In the genomic region with DNA sequence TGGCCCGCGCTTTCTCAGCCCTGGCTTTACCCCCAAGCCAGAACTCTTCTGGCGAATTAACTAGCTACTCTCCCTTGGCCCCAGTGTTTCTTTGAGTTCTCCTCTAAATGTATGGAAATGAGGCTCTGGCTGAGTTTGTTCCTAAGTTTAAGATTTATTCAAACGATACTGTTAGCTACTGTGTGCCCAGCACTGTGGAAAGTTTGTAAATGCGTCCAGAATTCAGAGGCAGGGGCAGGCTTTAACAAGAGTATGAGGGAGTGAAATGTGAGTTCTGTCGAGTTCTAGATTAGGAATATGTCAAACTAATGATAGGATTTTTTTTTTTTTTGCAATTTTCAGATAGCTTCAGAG, we compare ENCODE assay signal across 8 mouse cellular contexts. TPM values are rescaled to one million over a fixed set of nuclear protein-coding genes. Genes with fewer than 3 reads are reported as not detected.
A peak's percentile ranks its signal among the peaks of the same experiment; 100 is the strongest.
DNase-seq lines count a peak whose midpoint lies in the region; ATAC-seq and TF ChIP-seq lines count a peak whose summit lies in the region.

No protein-coding gene starts in this region.

- peak overlapping the region; percentile 61 for H3K4me3 ChIP-seq in heart, embryonic 11.5 days (ENCODE audit: low read depth, low read length)
- H3K4me3 ChIP-seq in CH12.LX (replicated peaks in 1 of 3; ENCODE audit: low read depth in 2 of 3, low read length in 2 of 3, poor library complexity in 1 of 3) = peak overlapping the region; percentile 35 to 54 (median 41)
- peak overlapping the region; percentile 54 for H3K4me3 ChIP-seq in forebrain, embryonic 15.5 days
- peak overlapping the region; percentile 58 for H3K4me3 ChIP-seq in liver, postnatal 0 days (ENCODE audit: low read depth, low read length)

- H3K79me2 ChIP-seq in CH12.LX (replicated peaks; ENCODE audit: control insufficient read depth, extremely low read depth, insufficient read depth, poor library complexity, severe bottlenecking) = peaks cover 27% of the 10 kb centered on the region

- TF ChIP-seq CTCF in CH12.LX (conservative IDR thresholded peaks at IDR 0.05 in 1 of 2, IDR thresholded peaks at IDR 0.05 in 1 of 2; ENCODE audit: low read depth in 2 of 2, low read length in 2 of 2) = no peak
- TF ChIP-seq CTCF in liver, postnatal 0 days (IDR thresholded peaks at IDR 0.05; ENCODE audit: low read depth) = no peak

- peak overlapping the region; percentile 75 for H3K9ac ChIP-seq in heart, embryonic 11.5 days (ENCODE audit: low read depth, low read length)
- H3K9ac ChIP-seq in CH12.LX (ENCODE audit: insufficient read depth, low read depth) = peak overlapping the region; percentile 91; the same call in 1 of the 2 replicates
- peak overlapping the region; percentile 47 for H3K9ac ChIP-seq in forebrain, embryonic 15.5 days (replicated peaks)
- H3K9ac ChIP-seq in liver, postnatal 0 days (replicated peaks) = peak overlapping the region; percentile 70

- no peak for DNase-seq in heart, adult 11 months
- DNase-seq in CH12.LX (ENCODE audit: extremely low read depth) = no peak
- DNase-seq in liver, postnatal 0 days = no peak
- no peak for DNase-seq in embryo, embryonic 10 days (ENCODE audit: low spot score)
- DNase-seq in adrenal gland, postnatal 36 days = no peak
- DNase-seq in right cerebral cortex, postnatal 25 days = no peak

- no peak for TF ChIP-seq POLR2A in CH12.LX (IDR thresholded peaks at IDR 0.05; ENCODE audit: low read depth, low read length)

- peak overlapping the region; percentile 58 for H3K4me2 ChIP-seq in heart, embryonic 11.5 days
- peak overlapping the region; percentile 61 for H3K4me2 ChIP-seq in CH12.LX (ENCODE audit: insufficient read depth, low read depth, poor library complexity, severe bottlenecking)
- H3K4me2 ChIP-seq in forebrain, embryonic 15.5 days (replicated peaks) = peak overlapping the region; percentile 58
- H3K4me2 ChIP-seq in liver, postnatal 0 days (ENCODE audit: low read depth, low read length) = peak overlapping the region; percentile 81

- no peak for TF ChIP-seq RAD21 in CH12.LX (IDR thresholded peaks at IDR 0.05; ENCODE audit: low read depth, low read length)

- TF ChIP-seq EP300 in CH12.LX (IDR thresholded peaks at IDR 0.05; ENCODE audit: low read length) = no peak
- TF ChIP-seq EP300 in liver, postnatal 0 days (IDR thresholded peaks at IDR 0.05; ENCODE audit: low read depth) = no peak

- no peak for ATAC-seq in heart, embryonic 11.5 days (replicated peaks; ENCODE audit: insufficient number of reproducible peaks, low FRiP score, low TSS enrichment)
- no peak; the same call in none of the 2 replicates for ATAC-seq in forebrain, embryonic 15.5 days (replicated peaks)
- ATAC-seq in liver, postnatal 0 days = no peak

- dilution Hi-C loops in CH12.LX (cut with MboI; ENCODE audit: extremely low pct_ligation_motif_present, extremely low pct_unique_long_range_greater_than_20kb, low sequenced_read_pairs) = no loop called here

- in situ Hi-C loops in CH12.LX (cut with MboI; ENCODE audit: low pct_ligation_motif_present, low pct_unique_long_range_greater_than_20kb, low sequenced_read_pairs) = no loop called here

- no peaks in the 10 kb centered on the region for H3K4me1 ChIP-seq in heart, embryonic 11.5 days (ENCODE audit: control insufficient read depth, insufficient read depth, low read length)
- peaks cover 3 to 4% of the 10 kb centered on the region in 2 experiments; a peak in 2 of 4 replicates for H3K4me1 ChIP-seq in CH12.LX (ENCODE audit: control insufficient read depth in 1 of 2, insufficient read depth in 2 of 2)
- H3K4me1 ChIP-seq in forebrain, embryonic 15.5 days = no peaks in the 10 kb centered on the region
- no peaks in the 10 kb centered on the region for H3K4me1 ChIP-seq in liver, postnatal 0 days (ENCODE audit: insufficient read depth)

- H3K36me3 ChIP-seq in heart, embryonic 11.5 days (ENCODE audit: control insufficient read depth, insufficient read depth, low read length) = no peaks in the 10 kb centered on the region
- H3K36me3 ChIP-seq in CH12.LX (replicated peaks in 1 of 2; ENCODE audit: control insufficient read depth in 1 of 2, insufficient read depth in 1 of 2, low read length in 1 of 2) = peaks cover 11 to 36% of the 10 kb centered on the region in 2 experiments
- H3K36me3 ChIP-seq in forebrain, embryonic 15.5 days = no peaks in the 10 kb centered on the region
- no peaks in the 10 kb centered on the region for H3K36me3 ChIP-seq in liver, postnatal 0 days (replicated peaks; ENCODE audit: insufficient read depth, low read length)

- 24% methylated on average over 6 of the region's 6 CpGs for WGBS in heart, embryonic 11.5 days (ENCODE audit: insufficient replicate concordance)
- WGBS in forebrain, embryonic 15.5 days = 26% methylated on average over 6 of the region's 6 CpGs
- 19% methylated on average over 6 of the region's 6 CpGs for WGBS in liver, postnatal 0 days (ENCODE audit: insufficient replicate concordance)

- H3K9me3 ChIP-seq in heart, embryonic 11.5 days (replicated peaks; ENCODE audit: control insufficient read depth, low read length) = no peaks in the 10 kb centered on the region
- no peaks in the 10 kb centered on the region for H3K9me3 ChIP-seq in CH12.LX (replicated peaks; ENCODE audit: low read length)
- H3K9me3 ChIP-seq in forebrain, embryonic 15.5 days = no peaks in the 10 kb centered on the region
- H3K9me3 ChIP-seq in liver, postnatal 0 days (ENCODE audit: low read length) = no peaks in the 10 kb centered on the region

- H3K27me3 ChIP-seq in heart, embryonic 11.5 days (ENCODE audit: control insufficient read depth, insufficient read depth, low read length) = no peaks in the 10 kb centered on the region
- no peaks in the 10 kb centered on the region for H3K27me3 ChIP-seq in CH12.LX (replicated peaks)
- no peaks in the 10 kb centered on the region for H3K27me3 ChIP-seq in forebrain, embryonic 15.5 days
- H3K27me3 ChIP-seq in liver, postnatal 0 days (ENCODE audit: insufficient read depth, low read length) = no peaks in the 10 kb centered on the region

- H3K27ac ChIP-seq in heart, embryonic 11.5 days (ENCODE audit: low read depth, low read length) = 0 out of 2 replicates have a peak overlapping the region, but pooled peaks have one; percentile 78
- H3K27ac ChIP-seq in CH12.LX (ENCODE audit: insufficient read depth, low read depth) = no peak overlapping the region
- no peak overlapping the region for H3K27ac ChIP-seq in forebrain, embryonic 15.5 days (replicated peaks)
- peak overlapping the region; percentile 78 for H3K27ac ChIP-seq in liver, postnatal 0 days (ENCODE audit: low read depth)

TF ChIP-seq in CH12.LX, 34 proteins besides CTCF, POLR2A, EP300 and RAD21:
- TF ChIP-seq PAX5 (IDR thresholded peaks at IDR 0.05; ENCODE audit: low read length) = no peak
- no peak for TF ChIP-seq ETS1 (conservative IDR thresholded peaks at IDR 0.05; ENCODE audit: low read depth, low read length)
- TF ChIP-seq E2F4 (IDR thresholded peaks at IDR 0.05; ENCODE audit: insufficient replicate concordance, low read depth, low read length) = 0 out of 2 replicates have a peak, but pooled peaks have one; percentile 0

RNA-seq across cellular contexts. Expression of a gene that starts 0.3 kb away (rescaled TPM):
- polyA plus RNA-seq in heart, embryonic 11.5 days (2014; fragmentation: Nextera tagmentation; extraction: Ambion mirVana) = 79.3 and 82.1 TPM in 2 replicates
- 48.2 and 74.8 TPM in 2 replicates for total RNA-seq in CH12.LX (2012; rRNA removed)
- 216 and 251 TPM in 2 replicates for total RNA-seq in CH12.LX (2014; rRNA removed)
- 145 and 152 TPM in 2 replicates for polyA plus RNA-seq in CH12.LX (2012; ENCODE audit: insufficient read length, low read depth)
- polyA plus RNA-seq in forebrain, embryonic 15.5 days (2015; fragmentation: Nextera tagmentation; extraction: Ambion mirVana) = 46.8 and 46.9 TPM in 2 replicates
- polyA plus RNA-seq in liver, postnatal 0 days (2015; fragmentation: Nextera tagmentation; extraction: Ambion mirVana) = 106 and 115 TPM in 2 replicates
- 10 to 100 TPM; 39.3 to 42.9 TPM for total RNA-seq in adrenal gland, postnatal 36 days (2021)

RNA-seq across cellular contexts. Expression of a gene that starts 41.4 kb away (rescaled TPM):
- 1.4 and 2.1 TPM in 2 replicates for polyA plus RNA-seq in heart, embryonic 11.5 days (2014; fragmentation: Nextera tagmentation; extraction: Ambion mirVana)
- total RNA-seq in CH12.LX (2012; rRNA removed) (16.2 and 23.2 TPM in 2 replicates), CH12.LX (2014; rRNA removed) (32.9 and 38.1 TPM in 2 replicates)
- polyA plus RNA-seq in CH12.LX (2012; ENCODE audit: insufficient read length, low read depth) = 53.4 and 69.0 TPM in 2 replicates
- 0.28 and 0.45 TPM in 2 replicates for polyA plus RNA-seq in forebrain, embryonic 15.5 days (2015; fragmentation: Nextera tagmentation; extraction: Ambion mirVana)
- polyA plus RNA-seq in liver, postnatal 0 days (2015; fragmentation: Nextera tagmentation; extraction: Ambion mirVana) = 10.9 and 11.9 TPM in 2 replicates
- 1 to 10 TPM in 1 of 2 experiments, under 1 TPM in 1; 0.79 to 1.0 TPM for total RNA-seq in adrenal gland, postnatal 36 days (2021)

RNA-seq across cellular contexts. Expression of a gene that starts 43.5 kb away (rescaled TPM):
- polyA plus RNA-seq in heart, embryonic 11.5 days (2014; fragmentation: Nextera tagmentation; extraction: Ambion mirVana) = 303 TPM in 2 replicates
- 2,800 and 2,905 TPM in 2 replicates for total RNA-seq in CH12.LX (2012; rRNA removed)
- 2,352 and 2,700 TPM in 2 replicates for total RNA-seq in CH12.LX (2014; rRNA removed)
- polyA plus RNA-seq in CH12.LX (2012; ENCODE audit: insufficient read length, low read depth) = 869 and 1,197 TPM in 2 replicates
- 220 and 235 TPM in 2 replicates for polyA plus RNA-seq in forebrain, embryonic 15.5 days (2015; fragmentation: Nextera tagmentation; extraction: Ambion mirVana)
- polyA plus RNA-seq in liver, postnatal 0 days (2015; fragmentation: Nextera tagmentation; extraction: Ambion mirVana) = 306 and 323 TPM in 2 replicates
- total RNA-seq in adrenal gland, postnatal 36 days (2021) = 100 to 1,000 TPM; 243 to 272 TPM

RNA-seq across cellular contexts. Expression of a gene that starts 59.0 kb away (rescaled TPM):
- 3.7 TPM in 2 replicates for polyA plus RNA-seq in heart, embryonic 11.5 days (2014; fragmentation: Nextera tagmentation; extraction: Ambion mirVana)
- total RNA-seq in CH12.LX (2012; rRNA removed) (6.1 and 6.2 TPM in 2 replicates), CH12.LX (2014; rRNA removed) (9.1 and 10.3 TPM in 2 replicates)
- polyA plus RNA-seq in CH12.LX (2012; ENCODE audit: insufficient read length, low read depth) = 8.6 and 13.3 TPM in 2 replicates
- 2.9 and 3.4 TPM in 2 replicates for polyA plus RNA-seq in forebrain, embryonic 15.5 days (2015; fragmentation: Nextera tagmentation; extraction: Ambion mirVana)
- 2.8 and 3.2 TPM in 2 replicates for polyA plus RNA-seq in liver, postnatal 0 days (2015; fragmentation: Nextera tagmentation; extraction: Ambion mirVana)
- total RNA-seq in adrenal gland, postnatal 36 days (2021) = 10 to 100 TPM; 10.3 to 12.2 TPM

RNA-seq across cellular contexts. Expression of a gene that starts 59.0 kb away (rescaled TPM):
- polyA plus RNA-seq in heart, embryonic 11.5 days (2014; fragmentation: Nextera tagmentation; extraction: Ambion mirVana) = 83.0 and 125 TPM in 2 replicates
- total RNA-seq in CH12.LX (2012; rRNA removed) = 38.2 and 48.9 TPM in 2 replicates
- total RNA-seq in CH12.LX (2014; rRNA removed) = 57.3 and 63.8 TPM in 2 replicates
- polyA plus RNA-seq in CH12.LX (2012; ENCODE audit: insufficient read length, low read depth) = 70.0 and 82.0 TPM in 2 replicates
- polyA plus RNA-seq in forebrain, embryonic 15.5 days (2015; fragmentation: Nextera tagmentation; extraction: Ambion mirVana) = 174 and 177 TPM in 2 replicates
- 50.6 and 55.7 TPM in 2 replicates for polyA plus RNA-seq in liver, postnatal 0 days (2015; fragmentation: Nextera tagmentation; extraction: Ambion mirVana)
- total RNA-seq in adrenal gland, postnatal 36 days (2021) = 100 to 1,000 TPM; 104 to 115 TPM

Comparison
In these comparisons a context has a peak if more than half of its experiments do, and no peak if none do; other contexts are left out.
1. H3K27ac ChIP-seq: peak in heart, embryonic 11.5 days (single experiment) and liver, postnatal 0 days (single experiment); none in CH12.LX (single experiment) and forebrain, embryonic 15.5 days (single experiment).
2. Peak in every context shown above with its lines, with median percentiles within 50 percentile points of each other: H3K4me2 ChIP-seq, H3K4me3 ChIP-seq and H3K9ac ChIP-seq.